Mouse (Mus musculus) MEL (cell line): Measurements from ENCODE around the gene Arf4.
"Not testable (repeated sequence)": the region's sequence is repeated elsewhere in the genome, so short reads cannot be mapped to it uniquely, and the experiment has no call there.

Experiments used
- CTCF ChIP-seq, 3 experiments: IDR thresholded peaks in 2 of 3; conservative IDR thresholded peaks in 1 of 3; 2 replicates each; pipeline ENCODE4 v1.5.1; 2011 to 2012; ENCODE audit warnings: low read length in 3 of 3, low read depth in 2 of 3, mild to moderate bottlenecking in 2 of 3, improper control_type of control experiment in 1 of 3, inconsistent platforms in 1 of 3, mixed read lengths in 1 of 3, moderate library complexity in 1 of 3; ENCODE audit not compliant: control insufficient read depth in 1 of 3, insufficient read depth in 1 of 3, poor library complexity in 1 of 3, severe bottlenecking in 1 of 3
- EP300 ChIP-seq, 2 experiments: IDR thresholded peaks; 2 replicates each; pipeline ENCODE4 v1.6.1; 2011; ENCODE audit warnings: improper control_type of control experiment in 2 of 2, low read length in 2 of 2, low read depth in 1 of 2, mild to moderate bottlenecking in 1 of 2
- KAT2A ChIP-seq: conservative IDR thresholded peaks from 2 replicates; pipeline ENCODE4 v1.6.1; 2012; ENCODE audit warnings: low read depth, low read length, improper control_type of control experiment, inconsistent platforms
- MAZ ChIP-seq: IDR thresholded peaks from 2 replicates; pipeline ENCODE4 v1.6.1; 2012; ENCODE audit warnings: low read depth, mild to moderate bottlenecking, inconsistent platforms, low read length, improper control_type of control experiment
- POLR2A ChIP-seq, 2 experiments: IDR thresholded peaks; 2 replicates each; pipeline ENCODE4 v1.6.1; 2011 to 2012; ENCODE audit warnings: low read length in 2 of 2, mild to moderate bottlenecking in 2 of 2, control low read depth in 1 of 2, improper control_type of control experiment in 1 of 2, low read depth in 1 of 2, moderate library complexity in 1 of 2; ENCODE audit not compliant: control insufficient read depth in 1 of 2, insufficient read depth in 1 of 2, poor library complexity in 1 of 2
- RCOR1 ChIP-seq: IDR thresholded peaks from 2 replicates; pipeline ENCODE4 v1.6.1; 2012; ENCODE audit warnings: low read depth, mild to moderate bottlenecking, inconsistent platforms, low read length, improper control_type of control experiment

- not testable (repeated sequence) for TF ChIP-seq CTCF (IDR thresholded peaks at IDR 0.05 in 2 of 3, conservative IDR thresholded peaks at IDR 0.05 in 1 of 3; ENCODE audit: control insufficient read depth in 1 of 3, insufficient read depth in 1 of 3, low read depth in 2 of 3, low read length in 3 of 3, poor library complexity in 1 of 3, severe bottlenecking in 1 of 3); MAZ; KAT2A
- TF ChIP-seq EP300 (IDR thresholded peaks at IDR 0.05; ENCODE audit: low read depth in 1 of 2, low read length in 2 of 2) (peak; percentile 49 to 60; a peak in 3 of 4 replicates), RCOR1 (peak; percentile 38; the same call in 1 of the 2 replicates), POLR2A (IDR thresholded peaks at IDR 0.05; ENCODE audit: control insufficient read depth in 1 of 2, insufficient read depth in 1 of 2, low read depth in 1 of 2, low read length in 2 of 2, poor library complexity in 1 of 2) (peak in 1 of 2 experiments; percentile 73; a peak in 2 of 4 replicates)
Observed at GRCm38 (mm10) chr14:26671870-26672615, 34.2 kb downstream of the Arf4 start.
